Mouse (Mus musculus) lung, adult 2 months (tissue): Measurements from ENCODE around the gene Sfxn2.

ENCODE experiments used
- CTCF ChIP-seq: fragments of 200-500 bp; IDR thresholded peaks from 2 replicates; pipeline ENCODE4 v1.5.1; 2011; ENCODE audit warnings: mild to moderate bottlenecking, low read length, control low read depth; ENCODE audit not compliant: insufficient read depth
- POLR2A ChIP-seq: fragments of 200-500 bp; IDR thresholded peaks from 2 replicates; pipeline ENCODE4 v1.6.1; 2011; ENCODE audit warnings: low read depth, mild to moderate bottlenecking, control low read depth, low read length, borderline replicate concordance; ENCODE audit errors: extremely low read depth

DNA sequence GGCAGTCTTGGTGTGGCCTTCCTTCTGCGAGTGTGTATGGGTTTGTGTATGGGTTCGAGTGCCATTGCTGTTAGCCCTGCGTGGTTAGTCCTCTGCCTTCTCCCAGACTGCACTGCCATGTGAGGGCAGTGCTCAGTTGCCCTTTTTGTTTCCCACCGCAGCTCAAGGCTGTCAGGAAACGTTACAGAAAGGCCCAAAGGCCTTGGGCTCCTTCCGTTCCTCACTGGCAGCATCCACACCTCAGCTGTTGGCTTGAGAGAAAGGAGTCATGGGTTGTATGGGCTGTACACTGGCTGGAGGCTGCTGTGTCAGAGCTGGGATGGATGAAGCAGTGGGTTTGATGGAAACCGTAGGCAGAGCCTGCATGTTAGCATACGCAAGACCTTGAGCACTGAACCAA, 67.6 kb downstream of the Sfxn2 start:
- TF ChIP-seq CTCF (no peak), POLR2A (no peak)
